Mouse (Mus musculus) heart, postnatal 0 days (tissue): ENCODE results near the gene Ctso. TPM values are rescaled to one million over a fixed set of nuclear protein-coding genes. Genes with fewer than 3 reads are reported as not detected.

Source experiments
- ATAC-seq: fragments of 200-750 bp; cut with Nextera tagmentation; 2 replicates; pipeline ENCODE4 v1.8.0; 2017; ENCODE audit warnings: low read depth, moderate number of reproducible peaks, moderate library complexity; ENCODE audit not compliant: insufficient read depth
- DNase-seq: peaks from one replicate; pipeline ENCODE4 v3.0.0-alpha.2; 2016; ENCODE audit warnings: low spot score
- H3K27ac ChIP-seq: fragments of 300-500 bp; sonication (generic); 2 replicates; pipeline ENCODE4 v1.5.1; 2014; ENCODE audit warnings: low read depth, mild to moderate bottlenecking
- H3K27me3 ChIP-seq: fragments of 300-500 bp; sonication (generic); 2 replicates; pipeline ENCODE4 v1.6.1; 2014; ENCODE audit warnings: low read length, mixed read lengths; ENCODE audit not compliant: control insufficient read depth, insufficient read depth
- H3K36me3 ChIP-seq: fragments of 300-500 bp; sonication (generic); replicated peaks from 2 replicates; pipeline ENCODE4 v1.6.1; 2014; ENCODE audit warnings: low read length, mixed read lengths; ENCODE audit not compliant: control insufficient read depth, insufficient read depth
- H3K4me1 ChIP-seq: fragments of 300-500 bp; sonication (generic); 2 replicates; pipeline ENCODE4 v1.6.1; 2014; ENCODE audit warnings: antibody characterized with exemption; ENCODE audit not compliant: control insufficient read depth, insufficient read depth
- H3K4me2 ChIP-seq: fragments of 300-500 bp; sonication (generic); 2 replicates; pipeline ENCODE4 v1.6.1; 2014; ENCODE audit warnings: low read depth, mild to moderate bottlenecking, low read length, moderate library complexity
- H3K4me3 ChIP-seq: fragments of 300-500 bp; sonication (generic); 2 replicates; pipeline ENCODE4 v1.5.1; 2014; ENCODE audit warnings: low read depth, low read length
- H3K9ac ChIP-seq: fragments of 300-500 bp; sonication (generic); replicated peaks from 2 replicates; pipeline ENCODE4 v1.6.1; 2014; ENCODE audit warnings: low read depth, low read length, mixed read lengths
- H3K9me3 ChIP-seq: fragments of 300-500 bp; sonication (generic); replicated peaks from 2 replicates; pipeline ENCODE4 v1.6.1; 2016; ENCODE audit warnings: low read length; ENCODE audit not compliant: control insufficient read depth
- CTCF ChIP-seq: IDR thresholded peaks from 2 replicates; pipeline ENCODE4 v1.5.1; 2016; ENCODE audit warnings: antibody characterized with exemption, control low read depth, low read depth
- EP300 ChIP-seq: IDR thresholded peaks from 2 replicates; pipeline ENCODE4 v1.6.1; 2016; ENCODE audit warnings: antibody characterized with exemption, low read depth
- WGBS: fragments of 180-500 bp; shearing (Covaris S2); extraction: QIAGEN DNeasy Blood & Tissue Kit; methylation state at CpG from one replicate; pipeline ENCODE4 v1.1.7; 2014; 5-methylcytosine and 5-hydroxymethylcytosine counted together
- polyA plus RNA-seq: library from polyadenylated mRNA; unstranded; fragments of >200 nt; fragmentation: Nextera tagmentation; extraction: Ambion mirVana; gene quantifications from 2 replicates; pipeline ENCODE4 v1.2.1, GENCODE M21; 2015
- total RNA-seq: library from RNA; depleted of rRNA; stranded (reverse); fragments of >200 nt; gene quantifications from 2 replicates; pipeline ENCODE4 v1.2.3, GENCODE M21; 2014; ENCODE audit warnings: low replicate concordance

The Ctso gene
- total and polyA plus RNA-seq, 2 experiments from 2014 or later: 9.6 to 19.5 TPM

DNA sequence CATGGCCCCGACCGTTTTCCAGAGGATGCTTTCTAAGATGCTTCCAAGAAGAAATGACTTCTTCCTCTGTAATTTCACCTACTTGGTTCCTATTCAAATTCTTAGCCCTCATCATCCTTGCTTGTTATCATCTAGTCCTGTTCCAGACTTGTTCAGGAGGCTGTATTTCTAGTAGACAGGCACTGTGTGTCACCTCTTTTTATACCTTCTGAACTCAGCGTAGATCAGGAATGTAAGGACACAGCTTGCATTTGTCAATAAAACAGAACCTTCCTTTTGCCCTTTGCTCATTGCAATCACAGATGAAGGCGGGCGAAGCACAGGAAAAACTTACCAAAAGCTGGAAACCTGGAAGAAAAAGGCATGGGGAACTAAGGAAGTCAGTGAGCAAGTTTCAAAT lies 49.6 kb downstream of the Ctso start, which contains the start of gene Asic5:
Gene Asic5 (plus strand): TSS at position 301 of the 400 bp plus-strand sequence.
- no peak within 1 kb of the TSS for H3K9ac ChIP-seq
- no peak for DNase-seq
- H3K27ac ChIP-seq: no peak within 1 kb of the TSS
- no peaks in the 10 kb centered on the region for H3K36me3 ChIP-seq
- ATAC-seq: no peak
- no peaks in the 10 kb centered on the region for H3K4me1 ChIP-seq
- no peaks in the 10 kb centered on the region for H3K9me3 ChIP-seq
- no peak within 1 kb of the TSS for H3K4me3 ChIP-seq
- no peak for TF ChIP-seq CTCF
- no peak for TF ChIP-seq EP300
- H3K27me3 ChIP-seq: no peaks in the 10 kb centered on the region
- 73% methylated on average over 5 of the region's 5 CpGs for WGBS
- no peak within 1 kb of the TSS for H3K4me2 ChIP-seq

GRCm38 (mm10) chr3:81983120-81983895 lies 50.9 kb downstream of the Ctso start:
- H3K4me3 ChIP-seq: no peak overlapping the region
- TF ChIP-seq CTCF: no peak
- TF ChIP-seq EP300: no peak
- no peak for DNase-seq
- no peak for ATAC-seq
- no peaks in the 10 kb centered on the region for H3K36me3 ChIP-seq
- H3K4me1 ChIP-seq: no peaks in the 10 kb centered on the region
- no peak overlapping the region for H3K9ac ChIP-seq
- H3K27ac ChIP-seq: no peak overlapping the region
- no peak overlapping the region for H3K4me2 ChIP-seq
- H3K27me3 ChIP-seq: no peaks in the 10 kb centered on the region
- 63% methylated on average over 8 of the region's 8 CpGs for WGBS
- H3K9me3 ChIP-seq: no peaks in the 10 kb centered on the region

- no peaks in the 10 kb centered on the region for H3K27me3 ChIP-seq
- TF ChIP-seq CTCF (no peak), EP300 (no peak)
Observed at GRCm38 (mm10) chr3:81985100-81985499, 52.7 kb downstream of the Ctso start.

DNA sequence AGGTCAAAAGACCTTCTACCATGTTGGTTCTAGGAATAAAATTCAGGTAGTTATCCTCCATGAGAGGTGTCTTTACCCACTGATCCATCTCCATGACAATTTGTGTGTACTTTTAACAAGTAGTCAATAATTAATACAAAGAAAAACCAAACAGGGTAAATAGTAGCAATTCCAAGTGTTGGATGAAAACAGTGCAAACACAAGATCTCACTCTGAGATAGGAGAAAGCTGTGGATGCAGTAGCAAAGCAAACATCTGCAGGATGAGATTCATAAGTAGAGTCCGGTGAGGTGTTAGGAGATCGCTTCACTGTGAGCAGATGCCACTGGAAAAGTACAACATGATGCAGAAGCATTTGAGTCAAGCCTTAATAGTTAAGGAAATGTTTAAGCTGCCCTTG lies 53.7 kb downstream of the Ctso start:
- peaks cover 7% of the 10 kb centered on the region for H3K4me1 ChIP-seq
- no peak overlapping the region for H3K4me2 ChIP-seq
- no peak overlapping the region for H3K27ac ChIP-seq
- no peaks in the 10 kb centered on the region for H3K9me3 ChIP-seq
- H3K36me3 ChIP-seq: no peaks in the 10 kb centered on the region
- H3K4me3 ChIP-seq: no peak overlapping the region
- no peak overlapping the region for H3K9ac ChIP-seq
- DNase-seq (no peak), ATAC-seq (no peak)
- H3K27me3 ChIP-seq: no peaks in the 10 kb centered on the region
- 84% methylated on average over 2 of the region's 2 CpGs for WGBS
- TF ChIP-seq CTCF (no peak), EP300 (no peak)

More at GRCm38 (mm10) chr3:81985100-81985499, 52.7 kb downstream of the Ctso start:
- no peak overlapping the region for H3K9ac ChIP-seq
- no peak overlapping the region for H3K4me3 ChIP-seq
- DNase-seq (no peak), ATAC-seq (no peak)
- H3K4me2 ChIP-seq: no peak overlapping the region
- no peak overlapping the region for H3K27ac ChIP-seq
- no peaks in the 10 kb centered on the region for H3K9me3 ChIP-seq
- no peaks in the 10 kb centered on the region for H3K36me3 ChIP-seq
- H3K4me1 ChIP-seq: peaks cover 7% of the 10 kb centered on the region
- 64% methylated on average over 1 of the region's 1 CpGs for WGBS

DNA sequence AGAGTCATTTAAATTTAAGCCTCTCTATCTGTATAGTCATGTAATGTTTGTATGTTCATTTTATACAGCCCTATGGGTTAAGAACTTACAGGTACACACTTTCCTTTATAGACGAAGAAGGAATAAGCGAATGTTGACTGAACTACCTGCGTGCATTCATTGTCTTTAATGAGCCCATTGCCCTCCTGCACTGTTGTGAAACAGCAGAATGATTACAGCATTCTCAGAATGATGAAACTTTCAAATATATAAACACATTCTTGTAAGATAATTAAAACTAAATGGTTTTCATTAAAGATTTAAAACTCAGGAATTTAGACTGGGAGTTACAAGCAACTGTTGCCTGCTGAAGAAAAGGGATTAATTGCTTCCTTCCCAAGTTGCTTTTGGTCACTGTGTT lies 55.2 kb downstream of the Ctso start:
- Histone ChIP-seq H3K27me3 (no peaks in the 10 kb centered on the region), H3K36me3 (no peaks in the 10 kb centered on the region), H3K27ac (no peak overlapping the region), H3K4me3 (no peak overlapping the region), H3K9ac (no peak overlapping the region), H3K9me3 (no peaks in the 10 kb centered on the region), H3K4me2 (no peak overlapping the region), H3K4me1 (peaks cover 7% of the 10 kb centered on the region)
- 94% methylated on average over 3 of the region's 3 CpGs for WGBS
- DNase-seq (no peak), ATAC-seq (no peak)
- TF ChIP-seq EP300 (no peak), CTCF (no peak)

- H3K27ac ChIP-seq: peak overlapping the region; percentile 8; the same call in 1 of the 2 replicates
- H3K9me3 ChIP-seq: no peaks in the 10 kb centered on the region
- no peaks in the 10 kb centered on the region for H3K36me3 ChIP-seq
- peak; percentile 53; the same call in 1 of the 2 replicates for ATAC-seq
- no peak overlapping the region for H3K4me3 ChIP-seq
- no peaks in the 10 kb centered on the region for H3K27me3 ChIP-seq
- DNase-seq: peak; percentile 36
- TF ChIP-seq CTCF: no peak
- no peak for TF ChIP-seq EP300
- WGBS: 4% methylated on average over 2 of the region's 2 CpGs
- H3K4me2 ChIP-seq: no peak overlapping the region
- peaks cover 7% of the 10 kb centered on the region for H3K4me1 ChIP-seq
- H3K9ac ChIP-seq: no peak overlapping the region
Observed at GRCm38 (mm10) chr3:81989692-81990141, 57.3 kb downstream of the Ctso start.
